Mouse (Mus musculus) limb, embryonic 14.5 days (tissue): ENCODE measurements around the gene Col28a1. TPM values are rescaled to one million over a fixed set of nuclear protein-coding genes. Genes with fewer than 3 reads are reported as not detected.

Experiments used
- ATAC-seq: fragments of 200-750 bp; cut with Nextera tagmentation; 2 replicates; pipeline ENCODE4 v1.8.0; 2017; ENCODE audit warnings: low read depth, moderate number of reproducible peaks, moderate TSS enrichment; ENCODE audit not compliant: low FRiP score
- DNase-seq: peaks from one replicate; pipeline ENCODE4 v3.0.0-alpha.2; 2015; ENCODE audit warnings: low spot score
- H3K27ac ChIP-seq: fragments of 300-500 bp; sonication (generic); replicated peaks from 2 replicates; pipeline ENCODE4 v1.5.1; 2014; ENCODE audit warnings: low read depth, mild to moderate bottlenecking, low read length, moderate library complexity, mixed read lengths
- H3K27me3 ChIP-seq: fragments of 300-500 bp; sonication (generic); 2 replicates; pipeline ENCODE4 v1.6.1; 2014; ENCODE audit warnings: low read length, mixed read lengths; ENCODE audit not compliant: control insufficient read depth, insufficient read depth
- H3K36me3 ChIP-seq: fragments of 300-500 bp; sonication (generic); 2 replicates; pipeline ENCODE4 v1.6.1; 2014; ENCODE audit warnings: mild to moderate bottlenecking, low read length, moderate library complexity, mixed read lengths; ENCODE audit not compliant: control insufficient read depth, insufficient read depth
- H3K4me1 ChIP-seq: fragments of 300-500 bp; sonication (generic); 2 replicates; pipeline ENCODE4 v1.6.1; 2014; ENCODE audit warnings: antibody characterized with exemption, low read length, mixed read lengths; ENCODE audit not compliant: control insufficient read depth, insufficient read depth
- H3K4me2 ChIP-seq: fragments of 300-500 bp; sonication (generic); replicated peaks from 2 replicates; pipeline ENCODE4 v1.6.1; 2014; ENCODE audit warnings: low read depth, mild to moderate bottlenecking, low read length, moderate library complexity; ENCODE audit not compliant: severe bottlenecking
- H3K4me3 ChIP-seq: fragments of 300-500 bp; sonication (generic); replicated peaks from 2 replicates; pipeline ENCODE4 v1.5.1; 2014; ENCODE audit warnings: low read length
- H3K9ac ChIP-seq: fragments of 300-500 bp; sonication (generic); 2 replicates; pipeline ENCODE4 v1.6.1; 2014; ENCODE audit warnings: mild to moderate bottlenecking, low read depth, low read length, moderate library complexity; ENCODE audit not compliant: severe bottlenecking
- H3K9me3 ChIP-seq: fragments of 300-500 bp; sonication (generic); 2 replicates; pipeline ENCODE4 v1.6.1; 2016; ENCODE audit warnings: low read length; ENCODE audit not compliant: control insufficient read depth
- POLR2A ChIP-seq: fragments of 200-500 bp; IDR thresholded peaks from 2 replicates; pipeline ENCODE4 v1.8.0; 2012; ENCODE audit warnings: inconsistent platforms, mild to moderate bottlenecking, moderate library complexity, borderline replicate concordance; ENCODE audit not compliant: insufficient read depth, insufficient read length; ENCODE audit errors: extremely low read depth
- WGBS: fragments of 180-500 bp; shearing (Covaris S2); extraction: QIAGEN DNeasy Blood & Tissue Kit; methylation state at CpG from one replicate; pipeline ENCODE4 v1.1.7; 2014; 5-methylcytosine and 5-hydroxymethylcytosine counted together
- polyA plus RNA-seq, 2 experiments: library from polyadenylated mRNA; depleted of rRNA in 1 of 2; stranded (reverse) in 1 of 2; unstranded in 1 of 2; fragments of >200 nt; fragmentation: Nextera tagmentation in 1 of 2; extraction: Ambion mirVana in 1 of 2; gene quantifications; 2 replicates each; pipeline versions ENCODE4 v1.2.1 to v1.2.3; 2012 to 2014

Gene Col28a1
- polyA plus RNA-seq, 2 experiments, result 0.28 to 0.49 TPM

DNA sequence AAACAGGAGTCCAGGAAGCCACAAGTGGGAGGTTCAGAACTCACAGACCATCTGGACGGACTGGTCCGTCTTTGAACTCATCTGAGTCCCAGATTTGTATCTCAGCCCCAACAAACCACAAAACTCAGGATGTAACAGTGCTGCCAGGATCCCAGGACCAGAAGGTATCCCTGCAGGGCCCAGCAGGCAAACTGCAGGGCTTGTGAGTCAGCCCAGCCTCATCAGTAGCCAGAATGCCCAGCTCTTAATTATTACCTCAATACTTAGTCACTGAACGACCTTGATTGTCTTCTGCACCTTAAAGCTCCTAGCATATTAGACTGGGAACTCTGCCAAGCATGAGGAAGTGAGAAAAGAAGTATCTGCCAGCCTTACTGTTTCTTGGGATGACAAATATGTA, 96.6 kb downstream of the Col28a1 start:
- Histone ChIP-seq H3K9me3 (no peaks in the 10 kb centered on the region), H3K27me3 (no peaks in the 10 kb centered on the region), H3K4me3 (no peak overlapping the region), H3K27ac (no peak overlapping the region), H3K36me3 (no peaks in the 10 kb centered on the region), H3K9ac (no peak overlapping the region), H3K4me1 (0 out of 2 replicates have a peak, but pooled peaks cover 3% of the 10 kb centered on the region), H3K4me2 (no peak overlapping the region)
- no peak for DNase-seq
- WGBS, result 40% methylated on average over 3 of the region's 3 CpGs
- no peak for TF ChIP-seq POLR2A
- ATAC-seq, result no peak

DNA sequence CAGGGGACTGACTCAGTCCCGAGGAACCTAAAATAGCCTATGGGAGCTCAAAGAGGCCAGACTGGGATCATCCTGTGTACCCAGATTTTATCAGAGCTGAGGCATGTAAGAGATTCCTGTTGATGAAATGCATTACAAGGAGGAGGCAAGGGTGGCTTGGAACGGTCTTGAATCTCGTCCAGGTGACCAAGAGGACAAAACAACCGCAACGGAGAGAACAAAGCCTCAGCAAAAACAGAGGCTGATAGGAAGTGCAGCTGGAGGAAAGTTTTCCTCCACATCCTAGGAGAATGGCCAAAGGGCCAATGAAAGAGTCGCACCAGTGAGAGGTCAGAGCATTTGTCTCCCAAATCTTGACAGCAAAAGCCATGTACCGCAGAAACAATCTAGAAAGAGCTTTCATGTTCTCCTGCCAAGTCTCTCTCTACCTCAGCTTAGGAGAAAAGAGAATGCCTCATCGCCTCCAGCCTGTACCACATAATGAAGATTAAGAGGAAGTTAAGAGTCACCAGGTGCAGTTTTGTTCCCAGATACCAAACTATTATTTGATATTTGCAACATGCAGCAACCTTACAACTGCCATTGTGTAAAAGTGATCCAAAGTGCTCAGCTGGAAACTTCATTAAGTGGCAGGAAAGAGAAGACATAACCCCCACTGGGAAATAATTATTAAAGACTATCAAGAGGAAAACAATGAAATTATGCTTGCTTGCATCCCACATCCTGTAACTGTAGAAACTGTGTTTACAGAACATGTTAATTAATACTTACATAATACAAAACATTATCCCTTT, 98.1 kb downstream of the Col28a1 start:
- no peak for DNase-seq
- Histone ChIP-seq H3K27ac (no peak overlapping the region), H3K9me3 (no peaks in the 10 kb centered on the region), H3K4me3 (no peak overlapping the region), H3K4me1 (0 out of 2 replicates have a peak, but pooled peaks cover 3% of the 10 kb centered on the region), H3K36me3 (no peaks in the 10 kb centered on the region), H3K4me2 (no peak overlapping the region), H3K9ac (no peak overlapping the region), H3K27me3 (no peaks in the 10 kb centered on the region)
- 60% methylated on average over 8 of the region's 8 CpGs for WGBS
- ATAC-seq, result no peak
- TF ChIP-seq POLR2A, result no peak

DNA sequence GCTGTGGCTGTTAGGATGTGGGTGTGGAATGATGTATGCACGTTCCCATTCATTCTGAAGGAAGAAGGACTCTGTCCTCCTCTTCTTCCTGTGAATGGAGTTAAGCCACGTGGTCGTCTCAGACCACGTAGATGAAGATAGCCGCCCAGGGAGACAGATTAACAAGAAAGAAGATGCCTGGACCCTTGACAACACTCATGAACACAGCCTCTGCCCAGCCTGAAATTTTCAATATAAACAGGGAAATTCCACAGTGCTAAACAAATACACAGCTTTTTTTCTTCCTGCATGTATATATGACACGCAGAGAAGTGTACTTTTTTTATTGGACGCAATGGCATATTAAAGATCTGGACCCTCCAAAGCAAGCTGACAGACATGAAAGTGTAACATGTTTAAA, 98.9 kb downstream of the Col28a1 start:
- TF ChIP-seq POLR2A, result no peak
- H3K9ac ChIP-seq, result no peak overlapping the region
- whole genome bisulfite sequencing, result 87% methylated on average over 7 of the region's 7 CpGs
- ATAC-seq, result no peak
- no peak overlapping the region for H3K4me3 ChIP-seq
- no peak overlapping the region for H3K4me2 ChIP-seq
- no peaks in the 10 kb centered on the region for H3K9me3 ChIP-seq
- H3K4me1 ChIP-seq, result 0 out of 2 replicates have a peak, but pooled peaks cover 3% of the 10 kb centered on the region
- no peaks in the 10 kb centered on the region for H3K27me3 ChIP-seq
- DNase-seq, result no peak
- H3K36me3 ChIP-seq, result no peaks in the 10 kb centered on the region
- no peak overlapping the region for H3K27ac ChIP-seq

DNA sequence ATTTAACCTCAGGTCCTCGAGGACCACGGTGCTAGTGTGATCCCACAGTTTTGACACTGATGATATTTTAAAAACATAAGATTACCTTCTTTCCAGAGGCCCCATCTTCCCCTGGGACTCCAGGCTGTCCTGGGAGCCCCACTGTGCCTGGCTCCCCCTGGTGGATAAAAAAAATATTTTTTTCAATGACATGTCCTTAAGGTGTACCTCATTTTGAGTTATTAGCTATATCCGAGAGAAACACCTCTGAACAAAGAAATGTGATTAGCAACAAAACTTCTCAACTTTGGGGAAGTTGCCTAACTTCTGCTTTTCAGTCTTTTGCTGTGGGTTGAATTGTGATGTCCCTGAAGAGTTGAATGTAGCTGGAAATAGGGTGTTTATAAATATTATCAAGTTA, 105.6 kb downstream of the Col28a1 start:
- H3K4me3 ChIP-seq, result no peak overlapping the region
- no peak for TF ChIP-seq POLR2A
- peak; percentile 38 for DNase-seq
- WGBS, result 61% methylated on average over 3 of the region's 3 CpGs
- no peak overlapping the region for H3K9ac ChIP-seq
- no peaks in the 10 kb centered on the region for H3K9me3 ChIP-seq
- no peak overlapping the region for H3K27ac ChIP-seq
- H3K27me3 ChIP-seq, result no peaks in the 10 kb centered on the region
- H3K36me3 ChIP-seq, result no peaks in the 10 kb centered on the region
- ATAC-seq, result no peak
- H3K4me1 ChIP-seq, result no peaks in the 10 kb centered on the region; the same call in 1 of the 2 replicates
- H3K4me2 ChIP-seq, result no peak overlapping the region

DNA sequence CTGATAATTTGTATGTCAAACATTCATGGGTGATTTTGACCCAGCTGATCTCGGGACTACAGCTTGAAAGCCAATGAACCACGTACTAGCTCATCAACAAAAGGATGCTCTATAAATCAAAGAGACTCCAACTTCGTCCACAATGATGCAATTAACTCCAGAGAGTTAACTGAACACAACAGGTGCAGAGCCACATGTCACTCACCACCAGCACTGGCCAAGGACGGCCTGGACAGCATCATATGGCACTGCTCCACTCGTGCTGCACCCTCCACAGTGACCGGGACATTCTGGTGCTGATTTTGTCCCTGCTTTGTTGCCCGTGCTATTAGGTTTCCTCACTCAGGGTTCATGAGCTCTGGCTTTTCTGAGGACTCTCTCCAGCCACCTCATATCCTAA, 107.6 kb downstream of the Col28a1 start:
- Histone ChIP-seq H3K4me1 (peaks cover 8% of the 10 kb centered on the region; the same call in 1 of the 2 replicates), H3K27me3 (no peaks in the 10 kb centered on the region), H3K9me3 (no peaks in the 10 kb centered on the region), H3K9ac (no peak overlapping the region), H3K27ac (no peak overlapping the region), H3K4me2 (no peak overlapping the region), H3K36me3 (no peaks in the 10 kb centered on the region), H3K4me3 (no peak overlapping the region)
- DNase-seq, result no peak
- TF ChIP-seq POLR2A, result no peak
- WGBS, result 55% methylated on average over 7 of the region's 7 CpGs
- peak; percentile 34; the same call in 1 of the 2 replicates for ATAC-seq
